Mouse (Mus musculus) gastrocnemius, postnatal 25 days (tissue): ENCODE results near the gene Olfr441. TPM values are rescaled to one million over a fixed set of nuclear protein-coding genes. Genes with fewer than 3 reads are reported as not detected.
"Not testable (repeated sequence)": the region's sequence is repeated elsewhere in the genome, so short reads cannot be mapped to it uniquely, and the experiment has no call there.

ENCODE experiments used
- DNase-seq: peaks from one replicate; pipeline ENCODE4 v3.0.0; 2022
- long read RNA-seq, 2 experiments: library from polyadenylated mRNA; stranded (forward); transcript quantifications; one replicate each; pipeline ENCODE4 v2.0.0; 2021
- total RNA-seq, 2 experiments: library from RNA; stranded (reverse); gene quantifications; 1 replicate in 1 of 2; 2 replicates in 1 of 2; pipeline ENCODE4 v1.2.3; 2021

Olfr441 gene
- not detected for total RNA-seq
- long read RNA-seq, experiment 1, result 0 reads
- long read RNA-seq, experiment 2, result 0 reads

- DNase-seq, result not testable (repeated sequence)
These were observed at the start of gene Olfr441 for GRCm38 (mm10) chr6:43106069-43106468. Gene Olfr441, plus strand, starts transcription at chr6:43106369.

DNA sequence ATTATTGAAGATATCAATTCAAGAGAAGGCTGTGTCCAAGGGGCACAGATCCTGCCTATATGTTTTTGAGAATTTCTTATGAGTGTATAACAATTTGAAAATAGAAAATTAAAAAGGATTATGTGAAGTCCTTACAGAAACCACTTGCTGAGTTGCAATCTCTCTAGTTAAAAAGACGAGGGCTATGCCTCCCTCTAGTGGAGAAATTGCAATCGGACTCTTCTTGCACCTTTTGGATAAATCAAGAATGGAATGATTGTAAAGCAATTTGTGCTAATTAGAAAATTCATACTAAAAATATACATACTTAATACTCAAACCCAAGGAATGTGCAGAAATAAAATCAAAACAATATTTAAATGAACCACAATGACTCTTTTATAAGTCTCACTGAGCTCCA lies 27.4 kb upstream of the Olfr441 start:
- no peak for DNase-seq

- DNase-seq, result not testable (repeated sequence)
These were observed 24.8 kb upstream of the Olfr441 start for GRCm38 (mm10) chr6:43081405-43081804.

- DNase-seq, result not testable (repeated sequence)
These were observed 40.1 kb downstream of the Olfr441 start, which contains the start of gene Olfr237-ps1 for GRCm38 (mm10) chr6:43146267-43146666. Gene Olfr237-ps1, plus strand, starts transcription at chr6:43146567.

DNA sequence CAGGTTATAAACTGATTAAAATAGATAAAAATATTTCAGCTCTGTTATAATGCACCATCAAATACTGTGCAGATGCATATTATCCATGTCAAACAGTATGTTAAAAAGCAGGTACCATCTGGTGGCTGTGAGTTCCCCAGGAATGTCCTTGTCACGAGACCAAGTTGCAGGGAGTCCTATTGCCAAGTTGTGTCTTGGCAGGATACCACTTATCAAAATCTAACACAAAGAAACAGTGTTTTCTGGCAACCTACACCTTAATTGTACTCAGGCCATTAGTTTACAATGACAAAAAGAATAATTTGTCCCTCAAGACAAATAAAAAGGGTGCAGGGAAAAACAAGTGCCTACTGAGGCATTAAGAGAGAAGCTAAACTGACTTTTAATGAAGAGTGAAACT lies 53.3 kb downstream of the Olfr441 start:
- DNase-seq, result no peak

DNA sequence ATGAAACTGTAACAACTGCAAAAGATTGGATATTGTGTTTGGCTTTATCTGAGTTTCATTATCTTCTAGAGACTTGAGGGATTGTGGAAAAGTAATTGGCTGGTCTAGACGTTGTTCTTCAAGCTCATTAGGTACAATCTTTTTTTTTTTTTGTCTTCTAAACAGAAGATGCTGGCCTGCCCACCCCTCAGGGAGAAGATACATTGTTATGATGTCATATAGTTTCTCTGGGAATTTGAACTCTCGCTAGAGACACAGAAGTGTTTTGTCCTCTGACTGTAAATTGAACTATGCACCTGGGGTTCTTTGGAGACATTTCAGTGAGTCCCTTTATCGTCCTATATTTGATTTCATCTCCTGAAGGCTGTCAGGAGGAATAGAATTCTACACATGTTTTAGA lies 56.8 kb downstream of the Olfr441 start, which contains the start of gene Olfr437:
Olfr437 (plus strand) TSS at position 301 of the 400 bp plus-strand sequence.
- no peak for DNase-seq

DNA sequence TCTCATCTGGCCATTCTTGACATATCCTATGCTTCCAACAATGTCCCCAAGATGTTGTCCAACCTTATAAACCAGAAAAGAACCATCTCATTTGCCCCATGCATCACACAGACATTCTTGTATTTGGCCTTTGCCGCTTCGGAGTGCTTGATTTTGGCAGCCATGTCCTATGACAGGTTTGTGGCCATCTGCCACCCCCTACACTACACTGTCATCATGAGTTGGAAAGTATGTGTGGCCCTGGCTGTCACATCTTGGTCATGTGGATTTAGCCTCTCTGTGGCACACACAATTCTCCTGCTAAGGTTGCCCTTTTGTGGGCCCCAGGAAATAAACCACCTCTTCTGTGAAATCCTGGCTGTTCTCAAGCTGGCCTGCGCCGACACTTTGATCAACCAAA lies 61.1 kb downstream of the Olfr441 start:
- no peak for DNase-seq

Other genes with a start within 250 kb of the Olfr441 start
- gene Olfr448, start 215.9 kb upstream of the Olfr441 start, total RNA-seq, result not detected
- not detected for gene Olfr447, start 197.5 kb upstream of the Olfr441 start, total RNA-seq
- not detected for gene Olfr446, start 185.0 kb upstream of the Olfr441 start, total RNA-seq
- gene Olfr444, start 157.3 kb upstream of the Olfr441 start, total RNA-seq, result not detected
- not detected for gene Olfr237-ps1, start 40.2 kb downstream of the Olfr441 start, total RNA-seq
- not detected for gene Olfr437, start 56.9 kb downstream of the Olfr441 start, total RNA-seq
- not detected for gene Olfr13, start 65.8 kb downstream of the Olfr441 start, total RNA-seq
- not detected for gene Olfr435, start 90.8 kb downstream of the Olfr441 start, total RNA-seq
- not detected for gene Olfr434, start 106.7 kb downstream of the Olfr441 start, total RNA-seq
- gene Olfr47, start 125.2 kb downstream of the Olfr441 start, total RNA-seq, result not detected
- gene Arhgef5, start 159.2 kb downstream of the Olfr441 start, total RNA-seq, result 1 to 10 TPM; 2.6 to 3.4 TPM
- gene Nobox, start 203.2 kb downstream of the Olfr441 start, total RNA-seq, result not detected